Mouse (Mus musculus) hindbrain, embryonic 13.5 days (tissue): Measurements from ENCODE around the gene E130208F15Rik. TPM values are rescaled to one million over a fixed set of nuclear protein-coding genes. Genes with fewer than 3 reads are reported as not detected.
A peak's percentile ranks its signal among the peaks of the same experiment; 100 is the strongest.

Source experiments
- ATAC-seq: fragments of 200-750 bp; cut with Nextera tagmentation; 2 replicates; pipeline ENCODE4 v1.8.0; 2017; ENCODE audit warnings: moderate TSS enrichment; ENCODE audit not compliant: low FRiP score
- H3K27ac ChIP-seq: fragments of 300-500 bp; sonication (generic); 2 replicates; pipeline ENCODE4 v1.5.1; 2015; ENCODE audit warnings: inconsistent platforms, mild to moderate bottlenecking, moderate library complexity
- H3K27me3 ChIP-seq: fragments of 300-500 bp; sonication (generic); 2 replicates; pipeline ENCODE4 v1.6.1; 2015; ENCODE audit warnings: mild to moderate bottlenecking, inconsistent platforms
- H3K36me3 ChIP-seq: fragments of 300-500 bp; sonication (generic); 2 replicates; pipeline ENCODE4 v1.6.1; 2015; ENCODE audit warnings: mild to moderate bottlenecking, inconsistent platforms
- H3K4me1 ChIP-seq: fragments of 300-500 bp; sonication (generic); replicated peaks from 2 replicates; pipeline ENCODE4 v1.6.1; 2015; ENCODE audit warnings: inconsistent platforms
- H3K4me2 ChIP-seq: fragments of 300-500 bp; sonication (generic); 2 replicates; pipeline ENCODE4 v1.6.1; 2015; ENCODE audit warnings: inconsistent platforms, mild to moderate bottlenecking, moderate library complexity
- H3K4me3 ChIP-seq: fragments of 300-500 bp; sonication (generic); 2 replicates; pipeline ENCODE4 v1.5.1; 2015; ENCODE audit warnings: mild to moderate bottlenecking, inconsistent platforms
- H3K9ac ChIP-seq: fragments of 300-500 bp; sonication (generic); 2 replicates; pipeline ENCODE4 v1.6.1; 2015; ENCODE audit warnings: mild to moderate bottlenecking, inconsistent platforms
- H3K9me3 ChIP-seq: fragments of 300-500 bp; sonication (generic); 2 replicates; pipeline ENCODE4 v1.6.1; 2016; ENCODE audit warnings: inconsistent platforms
- WGBS: fragments of 180-500 bp; shearing (Covaris S2); methylation state at CpG from one replicate; pipeline ENCODE4 v1.1.7; 2015; 5-methylcytosine and 5-hydroxymethylcytosine counted together
- polyA plus RNA-seq: library from polyadenylated mRNA; unstranded; fragments of >200 nt; fragmentation: Nextera tagmentation; extraction: Ambion mirVana; gene quantifications from 2 replicates; pipeline ENCODE4 v1.2.1, GENCODE M21; 2015

The E130208F15Rik gene
- polyA plus RNA-seq, 1 experiment from 2014 or later = 0.36 TPM

DNA sequence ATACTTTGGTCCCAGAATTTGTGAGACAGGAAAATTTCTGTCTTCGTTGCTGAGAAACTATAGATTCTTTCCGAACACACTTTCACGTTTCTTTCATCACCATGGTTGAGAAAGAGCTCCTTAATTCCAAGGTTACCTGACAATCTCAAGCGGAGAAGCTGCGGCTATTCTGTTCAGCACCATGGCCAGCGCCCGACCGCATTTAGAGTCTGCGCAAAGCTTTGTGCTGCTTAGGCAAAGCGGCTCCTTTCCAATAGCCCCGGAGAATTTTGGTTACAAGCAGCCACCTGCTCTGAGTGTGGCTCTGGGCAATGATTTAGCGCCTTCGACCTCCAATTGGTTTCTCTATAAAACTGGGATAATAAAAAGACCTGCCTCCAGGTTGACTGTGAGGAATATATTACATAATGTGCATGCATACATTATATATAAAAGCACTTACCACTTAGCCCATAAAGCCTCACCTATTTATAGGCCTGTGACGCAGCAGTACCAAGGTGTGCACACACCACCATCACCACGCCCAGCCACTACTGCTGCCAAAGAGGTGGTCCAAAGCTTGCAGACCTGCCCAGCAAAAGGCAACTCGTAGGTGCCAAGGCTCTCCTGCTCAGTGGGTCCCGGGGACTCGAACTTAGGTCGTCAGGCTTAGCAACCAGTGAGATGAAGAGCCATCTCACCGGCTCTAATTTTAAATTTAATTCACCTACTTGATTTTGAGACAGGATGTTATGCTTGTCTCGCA, 25.3 kb downstream of the E130208F15Rik start:
- 30% methylated on average over 21 of the region's 21 CpGs for WGBS
- peaks cover 63% of the 10 kb centered on the region for H3K27me3 ChIP-seq
- no peak overlapping the region for H3K4me2 ChIP-seq
- H3K4me3 ChIP-seq = no peak overlapping the region
- no peaks in the 10 kb centered on the region for H3K9me3 ChIP-seq
- ATAC-seq = no peak
- no peaks in the 10 kb centered on the region for H3K36me3 ChIP-seq
- H3K9ac ChIP-seq = 0 out of 2 replicates have a peak overlapping the region, but pooled peaks have one; percentile 5
- H3K4me1 ChIP-seq = peaks cover 14% of the 10 kb centered on the region
- H3K27ac ChIP-seq = no peak overlapping the region

DNA sequence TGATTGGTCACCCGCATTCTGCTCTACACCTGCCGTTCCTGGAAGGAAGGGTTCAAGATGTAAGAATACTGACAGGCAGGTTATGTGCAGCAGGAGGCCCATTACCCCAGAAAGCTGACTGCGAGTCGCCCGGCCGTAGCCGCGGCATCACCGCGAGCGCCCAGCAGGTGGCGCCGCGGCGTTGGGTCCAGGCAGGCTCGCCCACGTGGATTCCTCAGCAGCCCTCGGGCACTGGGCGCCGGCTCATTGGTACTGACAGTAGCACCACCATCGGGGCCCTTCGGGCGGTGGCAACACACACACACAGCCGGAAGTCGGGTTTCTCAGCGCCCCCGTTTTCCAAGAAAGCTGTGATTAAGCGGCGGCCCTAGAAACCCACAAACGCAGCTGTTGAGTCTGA, 26.3 kb downstream of the E130208F15Rik start:
- ATAC-seq = peak; percentile 70; the same call in 1 of the 2 replicates
- peaks cover 58% of the 10 kb centered on the region for H3K27me3 ChIP-seq
- WGBS = 2% methylated on average over 30 of the region's 30 CpGs

GRCm38 (mm10) chr7:30353279-30353822, 31.8 kb downstream of the E130208F15Rik start:
- ATAC-seq = no peak
- Histone ChIP-seq H3K9me3 (no peaks in the 10 kb centered on the region), H3K36me3 (peaks cover 33% of the 10 kb centered on the region), H3K4me1 (peaks cover 35% of the 10 kb centered on the region), H3K9ac (no peak overlapping the region), H3K27ac (no peak overlapping the region), H3K4me2 (no peak overlapping the region), H3K27me3 (peaks cover 22% of the 10 kb centered on the region), H3K4me3 (no peak overlapping the region)
- 20% methylated on average over 6 of the region's 6 CpGs for WGBS

More for the DNA sequence above, 26.3 kb downstream of the E130208F15Rik start:
- H3K36me3 ChIP-seq = no peaks in the 10 kb centered on the region
- H3K4me3 ChIP-seq = peak overlapping the region; percentile 19
- H3K27ac ChIP-seq = no peak overlapping the region
- H3K4me1 ChIP-seq = peaks cover 14% of the 10 kb centered on the region
- H3K9ac ChIP-seq = no peak overlapping the region
- H3K9me3 ChIP-seq = no peaks in the 10 kb centered on the region
- H3K4me2 ChIP-seq = peak overlapping the region; percentile 48

- ATAC-seq = no peak
Measured at GRCm38 (mm10) chr7:30354059-30354458, 32.5 kb downstream of the E130208F15Rik start.

DNA sequence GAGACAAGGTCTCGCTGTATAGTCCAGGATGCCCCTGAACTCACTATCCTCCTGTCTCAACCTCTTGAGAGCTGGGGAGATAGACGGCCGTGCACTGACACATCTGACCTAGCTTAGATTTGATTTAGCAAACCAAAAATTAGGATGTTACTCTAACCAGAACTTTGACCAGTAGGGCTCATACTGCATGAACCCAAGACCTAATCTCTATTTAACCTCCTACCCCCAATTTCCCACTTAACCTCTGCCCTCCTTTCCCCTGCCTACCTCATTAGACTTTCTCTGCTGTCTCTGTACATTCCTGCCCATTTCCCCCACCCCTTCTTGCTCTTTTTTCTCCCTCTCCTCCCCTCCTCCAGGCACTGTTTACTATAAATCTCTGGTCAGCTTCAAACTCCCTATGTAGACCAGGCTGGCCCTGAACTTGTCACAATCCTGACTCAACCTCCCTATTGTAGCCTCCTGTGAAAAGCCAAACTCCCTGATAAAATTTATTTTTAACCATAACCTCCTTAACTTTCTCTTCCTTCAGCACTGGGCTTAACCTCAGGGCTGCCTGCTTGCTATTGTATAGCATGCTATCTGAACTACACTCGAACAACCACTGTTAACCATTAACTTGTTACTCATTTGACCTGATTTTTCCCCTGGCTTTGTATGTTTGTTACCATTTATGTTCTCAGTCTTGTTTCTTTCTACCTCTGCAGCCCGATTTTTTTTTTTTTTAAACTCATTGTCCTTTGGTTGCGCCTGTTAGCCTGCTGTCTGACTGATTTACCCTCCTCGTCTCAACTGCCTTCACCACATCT, 37.0 kb downstream of the E130208F15Rik start:
- Histone ChIP-seq H3K9me3 (no peaks in the 10 kb centered on the region), H3K4me2 (peak overlapping the region; percentile 88), H3K4me1 (peaks cover 84% of the 10 kb centered on the region), H3K27me3 (no peaks in the 10 kb centered on the region), H3K27ac (no peak overlapping the region), H3K36me3 (peaks cover 49% of the 10 kb centered on the region), H3K9ac (peak overlapping the region; percentile 60), H3K4me3 (peak overlapping the region; percentile 29)
- WGBS = 44% methylated on average over 7 of the region's 7 CpGs
- ATAC-seq = no peak

More at GRCm38 (mm10) chr7:30354059-30354458, 32.5 kb downstream of the E130208F15Rik start:
- whole genome bisulfite sequencing = 80% methylated on average over 4 of the region's 4 CpGs
- Histone ChIP-seq H3K9me3 (no peaks in the 10 kb centered on the region), H3K36me3 (peaks cover 34% of the 10 kb centered on the region), H3K4me2 (no peak overlapping the region), H3K4me3 (no peak overlapping the region), H3K27me3 (peaks cover 15% of the 10 kb centered on the region; the same call in 1 of the 2 replicates), H3K4me1 (peaks cover 42% of the 10 kb centered on the region), H3K9ac (no peak overlapping the region), H3K27ac (no peak overlapping the region)

GRCm38 (mm10) chr7:30359276-30359865, 37.8 kb downstream of the E130208F15Rik start:
- Histone ChIP-seq H3K36me3 (peaks cover 49% of the 10 kb centered on the region), H3K9ac (peak overlapping the region; percentile 60), H3K27ac (no peak overlapping the region), H3K27me3 (no peaks in the 10 kb centered on the region), H3K4me1 (peaks cover 79% of the 10 kb centered on the region), H3K4me2 (peak overlapping the region; percentile 88), H3K9me3 (no peaks in the 10 kb centered on the region), H3K4me3 (peak overlapping the region; percentile 29)
- 67% methylated on average over 31 of the region's 31 CpGs for WGBS
- ATAC-seq = no peak

GRCm38 (mm10) chr7:30360028-30360427, 38.5 kb downstream of the E130208F15Rik start:
- H3K4me3 ChIP-seq = peak overlapping the region; percentile 78
- ATAC-seq = no peak
- WGBS = 90% methylated on average over 17 of the region's 17 CpGs

GRCm38 (mm10) chr7:30362652-30363343, 41.3 kb downstream of the E130208F15Rik start, which contains the start of gene Lrfn3:
Gene Lrfn3 (minus strand): TSS chr7:30362772.
- 2% methylated on average over 45 of the region's 55 CpGs for WGBS

More at GRCm38 (mm10) chr7:30360028-30360427, 38.5 kb downstream of the E130208F15Rik start:
- H3K9me3 ChIP-seq = no peaks in the 10 kb centered on the region
- peak overlapping the region; percentile 88 for H3K4me2 ChIP-seq
- H3K4me1 ChIP-seq = peaks cover 73% of the 10 kb centered on the region
- peaks cover 5% of the 10 kb centered on the region; the same call in 1 of the 2 replicates for H3K27me3 ChIP-seq
- H3K9ac ChIP-seq = peak overlapping the region; percentile 60; the same call in 1 of the 2 replicates
- peaks cover 43% of the 10 kb centered on the region for H3K36me3 ChIP-seq
- no peak overlapping the region for H3K27ac ChIP-seq

DNA sequence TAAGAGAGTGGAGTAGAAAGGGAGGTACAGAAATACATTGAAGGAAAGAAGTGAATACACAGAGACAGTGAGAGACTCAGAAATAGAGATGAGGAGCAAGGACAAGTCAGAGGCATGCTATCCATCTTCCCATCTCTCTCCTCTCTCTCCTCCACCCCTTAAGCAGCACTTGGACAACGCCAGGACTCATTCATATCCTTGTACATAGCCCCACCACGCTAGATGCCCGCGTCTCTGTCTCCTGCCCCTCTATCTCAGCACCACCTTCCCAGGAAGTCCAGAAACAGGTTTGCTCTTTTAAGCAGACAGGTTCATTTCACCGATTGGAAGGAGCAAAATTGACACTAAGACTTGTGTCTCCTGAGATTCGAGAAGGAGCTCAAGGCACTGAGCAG, 41.8 kb downstream of the E130208F15Rik start:
- ATAC-seq = peak; percentile 29; the same call in 1 of the 2 replicates
- 74% methylated on average over 6 of the region's 6 CpGs for WGBS

More at GRCm38 (mm10) chr7:30362652-30363343, 41.3 kb downstream of the E130208F15Rik start, which contains the start of gene Lrfn3:
- H3K9ac ChIP-seq = peak within 1 kb of the TSS; percentile 96
- H3K36me3 ChIP-seq = peaks cover 20% of the 10 kb centered on the region
- H3K4me2 ChIP-seq = peak within 1 kb of the TSS; percentile 88
- no peaks in the 10 kb centered on the region for H3K9me3 ChIP-seq
- peak within 1 kb of the TSS; percentile 78 for H3K4me3 ChIP-seq
- H3K27ac ChIP-seq = peak within 1 kb of the TSS; percentile 70
- H3K27me3 ChIP-seq = peaks cover 17% of the 10 kb centered on the region; the same call in 1 of the 2 replicates
- ATAC-seq = peak; percentile 71
- H3K4me1 ChIP-seq = peaks cover 57% of the 10 kb centered on the region

GRCm38 (mm10) chr7:30367466-30367865, 45.9 kb downstream of the E130208F15Rik start:
- H3K27ac ChIP-seq = no peak overlapping the region
- H3K9ac ChIP-seq = no peak overlapping the region
- no peak overlapping the region for H3K4me3 ChIP-seq
- H3K27me3 ChIP-seq = peaks cover 19% of the 10 kb centered on the region; the same call in 1 of the 2 replicates
- H3K4me1 ChIP-seq = peaks cover 10% of the 10 kb centered on the region
- 77% methylated on average over 2 of the region's 2 CpGs for WGBS
- no peak overlapping the region for H3K4me2 ChIP-seq
- no peak for ATAC-seq
- no peaks in the 10 kb centered on the region for H3K9me3 ChIP-seq
- no peaks in the 10 kb centered on the region for H3K36me3 ChIP-seq

More for the DNA sequence above, 41.8 kb downstream of the E130208F15Rik start:
- H3K4me1 ChIP-seq = peaks cover 51% of the 10 kb centered on the region
- peak overlapping the region; percentile 78 for H3K4me3 ChIP-seq
- H3K9ac ChIP-seq = peak overlapping the region; percentile 96
- H3K4me2 ChIP-seq = peak overlapping the region; percentile 88
- H3K9me3 ChIP-seq = no peaks in the 10 kb centered on the region
- peaks cover 19% of the 10 kb centered on the region; the same call in 1 of the 2 replicates for H3K27me3 ChIP-seq
- peak overlapping the region; percentile 26; the same call in 1 of the 2 replicates for H3K27ac ChIP-seq
- H3K36me3 ChIP-seq = peaks cover 16% of the 10 kb centered on the region
